Mouse (Mus musculus) embryo, embryonic 9.5 days (tissue): ENCODE measurements around the gene Tuba1a.
A peak's percentile ranks its signal among the peaks of the same experiment; 100 is the strongest.
"Not testable (repeated sequence)": the region's sequence is repeated elsewhere in the genome, so short reads cannot be mapped to it uniquely, and the experiment has no call there.

Source experiments
- DNase-seq: peaks from one replicate; pipeline ENCODE4 v3.0.0-alpha.2; 2017; ENCODE audit errors: extremely low spot score

Gene Tuba1a

DNA sequence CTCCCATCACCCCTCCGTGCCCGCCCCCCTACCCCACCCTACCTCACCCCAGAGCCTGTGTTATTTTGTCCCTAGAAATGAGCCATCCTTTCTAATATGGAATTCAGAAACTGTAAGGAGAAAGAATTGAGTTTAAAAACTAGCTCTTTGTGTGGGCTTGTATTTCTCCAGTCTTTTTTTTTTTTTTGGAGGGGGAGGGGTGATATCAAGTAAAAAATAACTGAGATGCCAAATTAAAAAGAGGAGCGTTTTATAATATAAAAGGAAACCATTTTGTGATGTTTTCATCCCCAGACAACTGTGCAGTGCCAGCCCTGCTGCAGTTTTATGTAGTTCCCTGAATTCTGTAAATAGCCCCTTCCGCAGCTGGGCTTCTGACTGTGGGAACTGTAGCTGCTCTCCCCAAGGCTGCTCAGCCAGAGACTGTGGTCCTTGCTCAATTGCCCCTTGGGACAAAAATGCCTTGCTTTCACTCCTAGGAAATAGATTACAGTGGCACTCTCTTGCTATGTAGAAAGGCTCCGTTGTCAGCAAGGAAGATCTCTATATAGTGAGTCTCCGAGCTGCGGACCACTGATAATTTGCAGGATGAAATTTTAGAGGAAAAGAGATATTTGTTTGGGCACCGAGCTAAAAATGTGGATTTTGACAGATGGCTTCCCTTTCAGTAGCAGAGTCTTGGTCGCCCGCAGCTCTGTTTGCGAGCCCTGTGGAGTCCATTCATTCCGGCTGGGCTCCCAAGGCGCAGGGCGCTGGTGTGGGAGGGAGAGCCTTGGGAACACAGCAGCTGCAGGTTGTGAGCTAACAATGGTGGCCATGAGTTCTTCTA lies 1.1 kb upstream of the Tuba1a start:
- DNase-seq: peak; percentile 58

DNA sequence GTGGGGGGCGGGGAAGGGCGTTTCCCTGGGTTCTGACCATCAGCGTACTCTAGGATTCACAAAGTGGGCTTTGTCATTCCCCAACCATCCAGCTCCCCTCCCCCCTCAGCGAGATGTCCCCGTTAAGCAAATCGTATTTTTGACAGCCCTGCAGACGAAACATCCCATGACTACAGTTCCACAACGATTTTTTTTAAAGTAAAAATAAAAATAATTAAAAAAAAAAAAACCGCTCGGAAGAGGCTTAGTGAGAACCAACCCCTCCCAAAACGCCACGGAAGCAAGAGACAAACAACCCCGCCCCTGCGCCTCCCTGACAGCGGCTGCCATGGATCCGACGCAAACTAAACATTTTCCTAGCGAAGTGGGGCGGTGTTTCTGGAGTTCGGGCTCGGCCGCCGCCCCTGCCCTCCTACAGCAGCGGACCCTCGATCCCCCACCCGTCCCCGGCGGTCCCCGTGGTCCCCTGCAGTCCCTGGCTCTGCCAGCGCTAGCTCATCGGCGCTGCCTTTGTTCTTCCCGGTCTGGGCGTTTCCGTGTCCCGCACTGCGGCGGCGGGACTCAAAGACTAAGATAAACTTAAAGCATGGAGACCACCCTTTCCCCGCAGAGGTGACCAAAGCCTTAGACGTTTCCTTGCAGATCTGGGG lies 627 bp downstream of the Tuba1a start:
- DNase-seq: no peak

DNA sequence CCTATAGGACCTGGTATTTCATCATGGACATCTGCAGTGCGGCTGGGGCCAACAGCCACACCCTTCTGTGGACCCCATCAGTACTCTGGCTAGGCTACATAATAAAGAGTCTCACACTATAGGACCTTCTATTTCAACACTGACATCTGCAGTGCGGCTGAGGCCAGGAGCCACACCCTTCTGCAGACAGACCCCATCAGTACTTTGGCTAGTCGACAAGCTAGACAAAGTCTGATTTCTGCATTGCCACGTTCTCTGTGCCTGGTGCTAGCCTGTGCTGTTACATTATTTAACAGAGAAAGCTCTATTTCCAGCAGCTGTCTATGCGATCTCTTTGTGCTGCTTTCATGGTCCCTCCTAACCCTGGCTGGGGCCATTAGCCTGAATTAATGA lies 1.4 kb downstream of the Tuba1a start:
- DNase-seq: peak; percentile 25

DNA sequence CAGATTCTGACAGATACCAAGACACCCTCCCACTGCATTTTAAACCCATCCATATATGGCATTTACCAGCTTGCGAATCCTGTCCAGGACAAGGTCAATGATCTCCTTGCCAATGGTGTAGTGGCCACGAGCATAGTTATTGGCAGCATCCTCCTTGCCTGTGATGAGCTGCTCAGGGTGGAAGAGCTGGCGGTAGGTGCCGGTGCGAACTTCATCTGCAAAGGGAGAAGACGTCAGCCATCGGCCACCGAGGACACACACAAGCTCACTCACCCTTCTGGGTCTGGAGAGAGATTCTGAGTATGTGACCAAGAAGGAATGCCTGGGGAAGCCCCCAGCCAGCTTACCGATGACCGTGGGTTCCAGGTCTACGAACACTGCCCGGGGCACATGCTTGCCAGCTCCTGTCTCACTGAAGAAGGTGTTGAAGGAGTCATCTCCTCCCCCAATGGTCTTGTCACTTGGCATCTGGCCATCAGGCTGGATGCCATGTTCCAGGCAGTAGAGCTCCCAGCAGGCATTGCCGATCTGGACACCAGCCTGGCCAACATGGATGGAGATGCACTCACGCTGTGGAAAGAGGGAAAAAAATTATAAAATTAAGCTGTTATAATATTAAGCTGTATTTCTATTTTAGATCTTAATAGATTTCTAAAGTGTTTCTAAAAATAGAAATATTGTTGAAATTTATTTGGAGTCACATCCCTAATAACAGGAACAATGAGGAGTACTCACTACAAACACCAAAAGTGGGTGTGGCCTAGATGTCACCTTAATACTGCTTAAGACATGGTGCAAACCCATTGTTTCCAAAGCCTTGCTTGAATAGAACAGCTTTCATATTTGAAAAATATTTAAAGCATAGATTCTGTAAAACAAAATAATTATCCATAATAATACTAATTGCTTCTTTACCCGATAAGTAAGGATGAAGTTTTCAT lies 2.1 kb downstream of the Tuba1a start:
- not testable (repeated sequence) for DNase-seq

DNA sequence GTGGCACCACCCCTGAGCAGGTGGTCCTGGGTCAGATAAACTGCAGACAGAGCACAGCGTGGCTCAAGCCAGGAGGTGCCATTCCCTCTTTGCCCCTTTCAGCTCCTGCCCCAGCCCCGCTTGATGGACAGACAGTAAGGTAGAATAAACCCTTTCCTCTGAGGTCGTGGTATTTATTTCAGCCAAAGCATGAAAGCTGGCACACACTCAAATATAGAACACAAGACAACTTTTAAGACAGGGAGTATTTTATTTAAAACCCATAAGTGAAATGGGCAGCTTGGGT lies 4.0 kb downstream of the Tuba1a start:
- no peak for DNase-seq

DNA sequence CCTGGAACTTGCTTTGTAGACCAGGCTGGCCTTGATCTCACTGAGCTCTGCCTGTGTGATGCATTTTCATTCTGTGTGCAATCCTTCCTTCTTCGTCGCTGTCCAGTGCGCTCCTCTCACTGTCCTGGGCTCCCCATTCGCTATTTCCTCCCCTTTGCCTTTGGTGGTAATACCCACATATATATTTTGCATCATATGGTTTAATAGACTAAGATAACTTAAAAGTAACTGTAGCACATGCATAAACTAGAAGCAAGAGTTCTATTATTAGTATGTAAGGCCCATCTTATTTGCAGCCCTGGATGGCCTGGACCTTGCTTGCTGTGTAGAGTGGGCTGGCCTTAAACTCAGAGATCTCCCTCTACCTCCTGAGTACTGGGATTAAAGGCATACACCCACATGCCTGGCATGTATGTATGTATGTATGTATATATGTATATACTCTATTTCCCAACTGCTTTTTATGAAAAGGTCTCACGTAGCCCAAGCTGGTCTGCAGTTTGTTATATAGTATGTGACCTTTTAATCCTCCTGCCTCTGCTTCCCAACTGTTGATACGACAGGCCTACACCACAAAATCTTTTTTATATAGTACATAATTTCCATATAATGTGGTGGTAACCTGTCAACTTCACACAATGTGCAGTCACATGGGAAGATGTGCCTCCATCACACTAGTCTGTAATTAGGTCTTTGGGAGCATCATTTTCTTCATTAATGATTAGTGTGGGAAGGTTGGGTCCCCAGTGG lies 4.5 kb downstream of the Tuba1a start:
- DNase-seq: no peak

DNA sequence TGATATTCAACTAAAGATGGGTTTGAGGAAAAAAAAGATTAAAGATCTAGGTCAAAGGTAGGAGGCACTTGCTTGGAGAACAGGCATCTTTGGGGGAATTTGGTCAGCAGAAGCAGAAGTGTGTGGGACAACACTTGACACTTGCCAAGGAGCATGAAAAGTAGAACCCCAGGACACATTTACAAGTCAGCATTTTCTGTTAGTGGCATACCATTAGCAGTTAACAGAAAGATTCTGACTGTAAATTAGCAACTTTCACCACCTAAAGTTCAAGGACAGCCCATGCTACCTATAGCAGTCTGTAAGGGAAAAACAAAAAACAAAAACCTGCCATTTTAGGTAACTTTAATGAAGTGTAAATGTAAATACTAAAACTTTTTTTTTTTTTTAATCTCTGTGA lies 5.1 kb downstream of the Tuba1a start:
- DNase-seq: no peak

DNA sequence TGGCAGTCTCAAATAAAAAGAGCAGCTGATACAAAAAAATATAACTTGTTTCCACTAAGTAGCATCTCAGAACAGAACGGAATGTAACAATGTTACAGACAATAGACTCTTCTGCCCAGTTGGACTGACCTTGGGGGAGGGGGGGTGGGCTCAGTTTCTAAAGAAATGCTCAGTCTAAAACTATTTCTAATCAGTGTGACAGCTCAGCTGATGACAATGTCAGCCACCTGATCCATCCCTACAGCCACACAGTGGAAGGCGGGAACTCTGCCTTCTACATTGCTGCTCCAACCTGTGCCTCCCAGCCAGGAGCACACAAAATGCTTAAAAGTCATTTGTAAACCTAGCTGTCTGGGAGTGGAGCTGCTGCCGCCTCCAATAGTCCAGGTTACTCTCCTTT lies 5.6 kb downstream of the Tuba1a start:
- DNase-seq: no peak

DNA sequence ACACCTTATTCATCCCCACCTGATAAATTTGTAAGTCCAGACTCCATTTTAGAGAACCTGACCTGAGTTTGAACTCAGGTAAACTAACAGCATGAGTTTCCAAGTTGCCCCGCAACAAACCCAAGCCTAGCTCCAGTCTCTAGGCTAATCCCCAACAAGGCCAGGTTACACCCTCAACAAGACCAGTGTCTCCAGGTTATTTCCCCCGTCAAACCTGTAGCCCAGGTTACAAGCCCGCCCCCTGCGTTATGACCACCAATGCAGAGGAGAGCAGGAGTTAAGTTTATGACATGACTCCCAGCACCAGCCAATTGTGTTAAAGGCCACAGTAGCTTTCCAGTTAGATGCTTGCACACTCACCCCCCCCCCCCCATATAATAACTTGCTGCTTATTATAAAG lies 10.4 kb downstream of the Tuba1a start:
- DNase-seq: no peak

DNA sequence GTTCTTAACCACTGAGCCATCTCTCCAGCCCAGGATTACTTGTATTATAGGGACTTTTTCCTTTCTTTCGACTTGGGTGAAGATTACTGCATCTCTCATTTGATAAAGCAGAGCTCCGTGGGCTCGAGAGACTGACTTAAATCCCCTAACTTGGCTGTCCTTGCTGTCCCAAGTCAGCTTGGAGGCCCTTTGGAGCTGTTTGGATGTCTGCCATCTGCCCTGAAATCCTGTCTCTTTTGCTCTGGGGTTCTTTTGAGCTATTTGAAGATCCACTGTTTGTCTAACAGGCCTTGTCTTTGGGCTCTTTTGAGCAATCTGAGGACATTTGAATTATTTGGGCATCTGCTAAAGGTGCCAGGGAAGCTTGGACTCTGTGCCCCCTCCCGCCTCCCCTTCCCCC lies 11.4 kb downstream of the Tuba1a start:
- DNase-seq: no peak

DNA sequence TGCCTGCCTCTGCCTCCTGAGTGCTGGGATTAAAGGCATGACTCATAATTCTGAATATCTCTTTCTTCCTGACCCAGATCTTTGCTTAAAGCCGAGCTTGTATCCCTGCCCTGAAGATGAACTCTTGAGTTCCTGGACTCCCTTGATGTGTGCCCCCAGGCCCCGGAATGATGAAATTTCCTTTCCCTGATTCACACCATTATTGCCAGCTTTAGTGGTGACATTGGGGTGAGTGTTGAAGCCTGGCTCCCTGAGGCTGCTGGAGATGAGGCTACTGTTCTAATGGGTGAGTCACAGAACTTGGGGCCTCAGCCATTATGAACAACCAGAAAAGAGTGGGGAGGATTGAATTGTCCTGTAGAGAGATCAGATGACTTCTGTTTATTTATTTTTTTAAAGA lies 12.0 kb downstream of the Tuba1a start:
- no peak for DNase-seq

DNA sequence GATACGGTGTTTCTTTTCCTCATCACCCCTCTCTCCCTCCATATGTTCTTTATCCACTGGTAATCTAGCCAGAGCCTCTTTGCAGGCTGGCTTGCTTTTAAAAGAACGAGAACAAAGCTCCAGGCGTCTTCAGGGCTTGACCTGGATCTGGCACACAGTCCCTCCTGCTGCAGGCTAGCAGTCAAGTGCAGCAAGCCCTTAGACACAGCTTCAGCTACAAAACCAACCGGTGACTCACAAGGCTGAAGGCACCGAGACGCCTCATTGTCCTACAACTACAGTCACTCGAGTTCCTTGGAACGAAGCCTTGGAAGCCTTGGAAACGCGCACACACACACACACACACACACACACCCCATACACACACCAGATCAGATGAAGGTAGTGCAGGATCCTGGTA lies 12.7 kb downstream of the Tuba1a start:
- no peak for DNase-seq

DNA sequence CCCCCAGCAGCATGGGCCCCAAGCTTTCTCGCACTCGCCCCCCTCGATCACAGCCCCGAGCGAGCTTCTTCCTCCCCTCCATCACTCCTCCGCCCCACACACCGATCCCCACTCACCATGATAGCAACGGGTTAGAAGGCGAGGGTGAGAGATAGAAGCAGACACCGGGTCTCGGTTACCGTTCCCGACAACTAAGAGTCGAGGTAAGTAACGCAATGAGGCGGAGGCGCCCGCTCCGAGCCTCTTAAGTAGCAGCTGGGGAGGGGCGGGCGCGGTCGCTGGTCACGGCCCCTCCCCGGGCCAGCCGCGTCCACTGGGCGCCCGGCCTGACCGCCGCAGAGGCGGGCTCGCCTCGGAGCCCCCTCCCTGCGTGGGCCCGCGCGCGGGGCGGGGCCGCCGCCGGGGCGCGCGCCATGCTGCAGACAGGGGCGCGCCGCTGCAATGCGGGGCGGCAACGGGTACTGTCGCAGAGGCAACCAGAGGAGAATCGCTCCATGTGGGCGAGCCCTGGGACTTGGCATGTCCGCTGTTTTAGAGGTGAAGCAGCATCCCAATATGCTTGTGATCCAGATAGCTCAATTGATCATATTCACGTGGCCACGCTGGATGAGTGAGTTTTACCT lies 19.2 kb downstream of the Tuba1a start, which contains the start of gene Tuba1b:
TSS of gene Tuba1b (minus strand) at position 349 of the 623 bp plus-strand sequence.
- peak; percentile 92 for DNase-seq

DNA sequence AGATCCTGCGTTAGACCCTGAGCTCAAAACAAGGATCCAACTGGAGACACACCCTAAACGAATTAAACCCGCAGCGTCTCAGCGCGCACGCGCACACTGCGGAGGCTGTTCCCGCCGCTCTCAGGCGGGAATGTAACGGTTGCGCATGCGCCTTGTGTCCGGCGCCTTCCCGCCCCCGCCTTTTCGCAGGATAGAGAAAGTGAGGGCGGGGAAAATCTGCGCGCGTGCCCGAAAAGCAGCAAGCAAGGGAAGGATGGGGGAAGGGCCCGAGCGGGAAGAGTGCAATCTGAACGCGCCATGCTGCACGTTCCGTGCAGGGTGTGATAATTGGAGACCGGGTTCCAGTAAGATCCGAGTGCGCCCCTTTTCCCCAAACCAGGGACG lies 19.7 kb downstream of the Tuba1a start:
- DNase-seq: peak; percentile 95

DNA sequence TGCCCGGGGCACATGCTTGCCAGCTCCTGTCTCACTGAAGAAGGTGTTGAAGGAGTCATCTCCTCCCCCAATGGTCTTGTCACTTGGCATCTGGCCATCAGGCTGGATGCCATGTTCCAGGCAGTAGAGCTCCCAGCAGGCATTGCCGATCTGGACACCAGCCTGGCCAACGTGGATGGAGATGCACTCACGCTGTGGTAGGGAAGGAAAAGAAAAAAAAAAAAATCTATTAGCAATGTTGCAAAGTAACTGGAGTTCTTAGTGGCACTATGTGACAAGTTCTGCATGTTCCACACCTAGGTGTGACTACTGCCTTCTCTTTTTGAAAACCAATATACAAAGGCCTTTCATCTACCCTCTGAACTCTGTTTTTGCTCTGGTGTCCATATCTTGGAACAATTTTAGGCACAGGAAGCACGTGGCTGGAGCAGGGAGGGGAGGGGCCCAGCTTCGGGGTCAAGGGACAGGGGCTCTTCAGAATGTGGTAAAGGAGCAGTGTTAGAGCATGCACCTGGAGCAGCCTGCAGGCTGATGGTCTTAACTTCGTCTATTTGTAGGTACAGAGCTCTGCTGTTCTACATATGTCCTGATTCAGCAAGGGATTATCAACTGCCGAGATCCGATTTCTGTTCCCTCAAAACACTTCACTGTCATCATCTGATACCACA lies 20.4 kb downstream of the Tuba1a start:
- DNase-seq: peak; percentile 27

DNA sequence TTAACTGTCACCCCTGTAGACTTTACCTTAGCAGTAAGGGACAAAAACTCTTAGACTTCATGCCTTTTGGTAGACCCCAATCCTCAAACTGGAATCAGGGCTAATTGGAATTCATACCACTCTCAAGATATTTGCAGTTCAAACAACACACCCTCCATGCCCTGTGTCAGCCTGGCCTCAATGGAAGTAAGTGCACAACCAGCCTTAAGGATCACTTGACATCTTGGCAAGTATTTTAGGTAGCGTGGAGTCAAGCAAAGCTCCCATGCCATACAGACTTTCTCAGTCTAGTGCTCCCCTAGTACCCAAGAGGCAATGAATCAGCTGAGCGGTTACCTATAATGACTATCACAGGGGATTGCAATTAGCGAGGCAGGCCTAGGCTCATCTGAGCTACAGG lies 22.5 kb downstream of the Tuba1a start:
- peak; percentile 9 for DNase-seq

DNA sequence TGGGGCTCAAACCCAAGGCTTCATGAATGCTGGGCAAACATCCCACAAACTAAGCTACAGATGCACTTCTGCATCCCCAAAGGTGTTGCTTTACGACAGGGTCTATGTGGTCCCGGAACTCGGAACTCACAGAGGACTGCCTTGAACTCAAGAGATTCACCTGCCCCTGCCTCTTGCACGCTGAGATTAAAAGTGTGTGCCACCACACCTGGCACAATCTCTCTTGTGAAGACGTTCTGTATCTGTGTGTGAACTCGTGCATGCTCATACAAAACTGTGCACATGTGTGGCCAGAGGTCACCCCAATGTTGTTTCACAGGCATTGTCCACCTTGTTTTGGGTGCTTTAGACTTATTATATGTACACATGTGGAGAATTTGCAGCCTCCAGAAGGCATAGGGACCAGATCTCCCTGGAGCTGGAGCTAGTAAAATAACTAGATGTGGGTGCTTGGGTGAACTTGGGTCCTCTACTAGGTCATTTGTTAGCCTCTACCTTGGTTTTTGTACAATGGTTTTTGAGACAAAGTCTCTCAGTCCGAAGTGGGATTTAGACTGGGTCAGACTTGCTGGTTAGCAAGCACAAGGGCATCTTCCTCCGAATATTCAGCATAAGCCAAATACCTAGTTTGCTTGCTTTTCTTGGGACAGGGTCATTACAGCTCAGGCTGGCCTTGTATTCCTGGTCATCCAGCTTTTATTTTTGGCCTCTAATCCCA lies 23.3 kb downstream of the Tuba1a start:
- peak; percentile 28 for DNase-seq

DNA sequence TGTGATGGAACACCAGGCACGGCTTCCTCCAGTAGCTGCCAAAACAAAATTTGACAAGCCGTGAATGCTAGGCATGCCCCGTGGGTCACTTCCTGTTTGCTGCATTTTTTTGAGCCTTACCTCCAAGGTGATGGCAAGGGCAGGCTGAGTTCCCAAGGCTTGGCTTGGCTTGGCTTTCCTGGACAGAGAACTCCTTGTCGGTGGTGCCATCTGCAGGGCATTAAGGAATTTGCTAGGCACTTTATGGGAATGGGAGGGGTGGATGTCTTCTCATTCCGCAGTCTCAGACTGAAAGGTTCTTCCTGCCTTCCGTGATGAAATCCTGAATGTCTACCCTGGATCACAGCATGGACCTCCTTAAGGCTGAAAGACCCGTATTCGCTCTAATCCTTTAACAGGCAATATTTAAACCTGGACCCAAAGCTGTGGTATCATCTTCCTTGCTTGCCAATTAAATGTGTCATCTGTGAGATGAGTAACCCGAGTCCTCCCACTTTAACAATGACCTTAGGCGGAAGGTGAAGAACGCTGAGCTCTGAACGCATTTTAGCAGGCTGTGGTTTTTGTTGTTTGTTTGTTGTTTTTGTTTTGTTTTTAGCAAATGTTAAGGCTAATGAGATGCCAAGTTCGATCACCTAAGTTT lies 24.8 kb downstream of the Tuba1a start:
- peak; percentile 70 for DNase-seq

DNA sequence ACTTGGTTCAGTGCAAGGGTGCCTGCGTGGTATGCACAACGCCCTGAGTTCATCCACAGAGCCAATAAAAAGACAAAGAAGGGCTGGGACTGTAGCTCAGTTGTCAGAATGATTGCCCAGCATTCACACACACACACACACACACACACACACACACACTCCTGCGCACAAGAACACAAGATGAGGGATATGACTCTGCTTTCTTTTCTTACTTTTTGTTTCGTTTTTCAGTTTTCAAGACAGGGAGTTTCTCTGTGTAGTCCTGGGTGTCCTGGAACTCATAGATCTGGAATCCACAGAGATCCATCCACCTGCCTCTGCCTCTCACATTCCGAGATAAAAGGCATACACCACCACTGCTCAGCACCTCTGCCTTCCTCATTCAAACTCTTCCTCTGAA lies 25.9 kb downstream of the Tuba1a start:
- no peak for DNase-seq

DNA sequence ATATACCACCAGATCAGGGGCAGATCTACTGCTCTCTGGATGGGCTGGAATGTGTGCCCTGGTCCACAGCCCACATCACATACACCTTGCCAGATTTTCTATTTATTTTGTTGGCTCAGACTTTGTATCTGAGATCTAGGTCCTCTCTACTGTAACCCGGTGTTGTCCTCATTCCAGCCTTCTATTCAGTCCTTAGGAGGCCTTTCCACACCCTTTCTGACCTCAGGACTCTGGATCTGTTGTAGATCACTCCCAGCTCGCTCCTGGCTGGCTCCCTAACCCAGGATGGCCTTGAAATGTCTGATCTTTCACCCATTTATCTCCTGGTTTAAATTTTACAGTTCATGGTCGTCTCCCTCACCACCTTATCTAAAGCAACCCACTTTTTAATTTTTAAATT lies 28.8 kb downstream of the Tuba1a start:
- no peak for DNase-seq
